Mouse (Mus musculus) myocyte (in vitro differentiated cells): ENCODE measurements around the gene Map1b. TPM values are rescaled to one million over a fixed set of nuclear protein-coding genes. Genes with fewer than 3 reads are reported as not detected.
A peak's percentile ranks its signal among the peaks of the same experiment; 100 is the strongest.

Source experiments
- H3K27me3 ChIP-seq: one replicate; pipeline ENCODE4 v1.6.1; 2011; ENCODE audit not compliant: control insufficient read depth, insufficient read depth, insufficient read length
- H3K36me3 ChIP-seq: one replicate; pipeline ENCODE4 v1.6.1; 2011; ENCODE audit not compliant: control insufficient read depth, insufficient read depth
- H3K4me2 ChIP-seq: one replicate; pipeline ENCODE4 v1.6.1; 2011; ENCODE audit warnings: low read depth, control low read depth
- H3K4me3 ChIP-seq: one replicate; pipeline ENCODE4 v1.5.1; 2011; ENCODE audit warnings: mild to moderate bottlenecking, control low read depth, moderate library complexity
- H3K79me2 ChIP-seq: one replicate; pipeline ENCODE4 v1.6.1; 2011; ENCODE audit not compliant: control insufficient read depth, insufficient read depth
- H3ac ChIP-seq: one replicate; pipeline ENCODE4 v1.6.1; 2011; ENCODE audit not compliant: control insufficient read depth, insufficient read length
- CEBPB ChIP-seq: IDR thresholded peaks from 2 replicates; pipeline ENCODE4 v1.6.1; 2011; ENCODE audit warnings: mild to moderate bottlenecking, moderate library complexity; ENCODE audit not compliant: poor library complexity, insufficient read depth, severe bottlenecking
- E2F4 ChIP-seq: IDR thresholded peaks from one replicate; pipeline ENCODE4 v1.6.1; 2011; ENCODE audit warnings: mild to moderate bottlenecking, control low read depth, moderate library complexity; ENCODE audit not compliant: insufficient read depth
- MAX ChIP-seq: IDR thresholded peaks from one replicate; pipeline ENCODE4 v1.6.1; 2011; ENCODE audit warnings: low read depth, mild to moderate bottlenecking, control low read depth
- MYOD1 ChIP-seq, 3 experiments: IDR thresholded peaks; one replicate each; pipeline ENCODE4 v1.6.1; 2011; ENCODE audit warnings: control low read depth in 2 of 3, low read depth in 2 of 3, mild to moderate bottlenecking in 2 of 3, moderate library complexity in 1 of 3; ENCODE audit not compliant: insufficient read length in 2 of 3, control insufficient read depth in 1 of 3
- MYOG ChIP-seq, 3 experiments: IDR thresholded peaks; one replicate each; pipeline ENCODE4 v1.6.1; 2011; ENCODE audit warnings: control low read depth in 2 of 3, low read depth in 2 of 3, mild to moderate bottlenecking in 2 of 3; ENCODE audit not compliant: insufficient read length in 2 of 3, control insufficient read depth in 1 of 3, insufficient read depth in 1 of 3
- POLR2A ChIP-seq: IDR thresholded peaks from one replicate; pipeline ENCODE4 v1.6.1; 2011; ENCODE audit warnings: low read depth, mild to moderate bottlenecking, control low read depth, moderate library complexity; ENCODE audit not compliant: insufficient read length
- POLR2AphosphoS2 ChIP-seq: IDR thresholded peaks from one replicate; pipeline ENCODE4 v1.6.1; 2011; ENCODE audit warnings: low read depth, control low read depth; ENCODE audit not compliant: insufficient read length
- REST ChIP-seq: IDR thresholded peaks from one replicate; pipeline ENCODE4 v1.6.1; 2011; ENCODE audit warnings: mild to moderate bottlenecking, control low read depth, moderate library complexity; ENCODE audit not compliant: insufficient read depth, insufficient read length
- SRF ChIP-seq: IDR thresholded peaks from one replicate; pipeline ENCODE4 v1.6.1; 2011; ENCODE audit warnings: low read depth; ENCODE audit not compliant: control insufficient read depth, insufficient read length
- TCF12 ChIP-seq: IDR thresholded peaks from one replicate; pipeline ENCODE4 v1.6.1; 2011; ENCODE audit warnings: mild to moderate bottlenecking, control low read depth; ENCODE audit not compliant: poor library complexity, insufficient read depth, severe bottlenecking
- TCF3 ChIP-seq: IDR thresholded peaks from one replicate; pipeline ENCODE4 v1.6.1; 2011; ENCODE audit warnings: low read depth, control low read depth; ENCODE audit not compliant: insufficient read length
- USF1 ChIP-seq: IDR thresholded peaks from one replicate; pipeline ENCODE4 v1.6.1; 2011; ENCODE audit warnings: low read depth, mild to moderate bottlenecking, control low read depth, moderate library complexity
- polyA plus RNA-seq: library from polyadenylated mRNA; unstranded; fragments of >200 nt; fragmentation: generic; extraction: Trizol; gene quantifications from one replicate; pipeline ENCODE4 v1.2.1, GENCODE M21; 2012; ENCODE audit warnings: missing spikeins

Gene Map1b
- polyA plus RNA-seq, 1 experiment: 40.6 TPM

GRCm38 (mm10) chr13:99474108-99474507, 42.2 kb downstream of the Map1b start:
- no peaks in the 10 kb centered on the region for H3K27me3 ChIP-seq
- H3K4me2 ChIP-seq: peak overlapping the region; percentile 75
- H3K36me3 ChIP-seq: peaks cover 9% of the 10 kb centered on the region
- no peak overlapping the region for H3ac ChIP-seq
- TF ChIP-seq MYOG (IDR thresholded peaks at IDR 0.05; ENCODE audit: control insufficient read depth in 1 of 3, insufficient read depth in 1 of 3, insufficient read length in 2 of 3, low read depth in 2 of 3): peak in 1 of 3 experiments; percentile 68
- no peak for TF ChIP-seq REST
- no peak for TF ChIP-seq MAX
- no peak for TF ChIP-seq E2F4
- peak in 1 of 3 experiments; percentile 55 for TF ChIP-seq MYOD1 (IDR thresholded peaks at IDR 0.05; ENCODE audit: control insufficient read depth in 1 of 3, insufficient read length in 2 of 3, low read depth in 2 of 3)
- TF ChIP-seq USF1: no peak
- no peak for TF ChIP-seq POLR2AphosphoS2
- no peak for TF ChIP-seq SRF
- peak; percentile 45; the same call in 1 of the 2 replicates for TF ChIP-seq CEBPB
- TF ChIP-seq POLR2A: no peak
- no peak for TF ChIP-seq TCF12
- TF ChIP-seq TCF3: no peak
- no peak overlapping the region for H3K4me3 ChIP-seq
- H3K79me2 ChIP-seq: peaks cover 92% of the 10 kb centered on the region

DNA sequence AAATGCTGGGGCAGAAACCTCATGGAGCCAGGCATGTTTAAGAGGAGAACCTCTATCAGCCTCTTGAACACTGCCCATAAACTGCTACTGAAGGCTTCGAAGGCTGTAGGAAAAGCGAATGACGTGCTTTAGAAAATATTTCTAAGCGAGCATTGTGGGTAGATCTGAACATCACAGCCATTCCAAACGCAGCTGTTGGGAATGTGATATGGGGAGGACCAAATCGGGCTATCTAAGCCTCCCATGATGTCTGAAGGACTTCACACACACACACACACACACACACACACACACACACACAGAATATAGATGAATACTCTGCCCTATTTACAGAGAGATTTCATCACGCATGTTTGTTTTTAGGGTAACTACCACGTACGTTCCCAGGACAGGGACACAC, 44.3 kb downstream of the Map1b start:
- TF ChIP-seq MYOG (IDR thresholded peaks at IDR 0.05; ENCODE audit: control insufficient read depth in 1 of 3, insufficient read depth in 1 of 3, insufficient read length in 2 of 3, low read depth in 2 of 3): peak; percentile 10 to 72 (median 70)
- TF ChIP-seq POLR2AphosphoS2: no peak
- TF ChIP-seq TCF12: peak; percentile 66
- no peak for TF ChIP-seq E2F4
- TF ChIP-seq TCF3: no peak
- peak; percentile 34 to 83 (median 79) for TF ChIP-seq MYOD1 (IDR thresholded peaks at IDR 0.05; ENCODE audit: control insufficient read depth in 1 of 3, insufficient read length in 2 of 3, low read depth in 2 of 3)
- TF ChIP-seq SRF: no peak
- TF ChIP-seq MAX: no peak
- no peak for TF ChIP-seq USF1
- TF ChIP-seq POLR2A: no peak
- TF ChIP-seq REST: no peak
- TF ChIP-seq CEBPB: peak; percentile 44; the same call in 1 of the 2 replicates
- Histone ChIP-seq H3K27me3 (no peaks in the 10 kb centered on the region), H3K4me2 (peak overlapping the region; percentile 75), H3K4me3 (no peak overlapping the region), H3K79me2 (peaks cover 90% of the 10 kb centered on the region), H3K36me3 (peaks cover 5% of the 10 kb centered on the region), H3ac (no peak overlapping the region)

- TF ChIP-seq E2F4 (no peak), POLR2AphosphoS2 (no peak), USF1 (no peak), MYOD1 (IDR thresholded peaks at IDR 0.05; ENCODE audit: control insufficient read depth in 1 of 3, insufficient read length in 2 of 3, low read depth in 2 of 3) (peak in 1 of 3 experiments; percentile 44), TCF12 (no peak), SRF (no peak), MYOG (IDR thresholded peaks at IDR 0.05; ENCODE audit: control insufficient read depth in 1 of 3, insufficient read depth in 1 of 3, insufficient read length in 2 of 3, low read depth in 2 of 3) (peak in 1 of 3 experiments; percentile 30), TCF3 (no peak), CEBPB (no peak)
- Histone ChIP-seq H3K79me2 (peaks cover 93% of the 10 kb centered on the region), H3ac (no peak overlapping the region), H3K27me3 (no peaks in the 10 kb centered on the region), H3K36me3 (peaks cover 3% of the 10 kb centered on the region), H3K4me2 (no peak overlapping the region), H3K4me3 (no peak overlapping the region)
Measured at GRCm38 (mm10) chr13:99470084-99470483, 46.3 kb downstream of the Map1b start.

DNA sequence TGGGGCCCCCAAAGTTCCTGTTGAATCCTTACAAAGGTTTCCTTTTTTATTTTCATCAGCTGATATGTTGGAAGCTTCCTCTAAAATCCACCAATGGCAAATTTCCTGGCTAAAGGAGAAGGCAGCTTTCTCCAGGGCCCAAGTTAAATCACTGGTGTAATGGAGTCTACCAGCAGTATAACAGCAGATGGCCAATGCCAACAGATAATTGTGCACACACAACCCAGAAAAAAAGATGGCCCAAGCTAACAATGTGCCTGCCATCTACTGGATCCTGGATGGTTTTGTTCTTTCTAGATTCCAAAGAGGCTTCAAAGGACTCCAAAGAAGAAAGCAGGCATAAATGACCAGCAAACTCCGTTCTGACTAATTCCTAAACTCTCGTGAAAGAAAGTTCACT, 48.1 kb downstream of the Map1b start:
- H3K36me3 ChIP-seq: peaks cover 3% of the 10 kb centered on the region
- TF ChIP-seq POLR2A: no peak
- no peak for TF ChIP-seq SRF
- TF ChIP-seq E2F4: no peak
- no peak for TF ChIP-seq TCF12
- no peak for TF ChIP-seq REST
- no peak for TF ChIP-seq MYOD1 (IDR thresholded peaks at IDR 0.05; ENCODE audit: control insufficient read depth in 1 of 3, insufficient read length in 2 of 3, low read depth in 2 of 3)
- TF ChIP-seq USF1: no peak
- no peak for TF ChIP-seq TCF3
- TF ChIP-seq MYOG (IDR thresholded peaks at IDR 0.05; ENCODE audit: control insufficient read depth in 1 of 3, insufficient read depth in 1 of 3, insufficient read length in 2 of 3, low read depth in 2 of 3): no peak
- no peak for TF ChIP-seq CEBPB
- TF ChIP-seq MAX: no peak
- TF ChIP-seq POLR2AphosphoS2: no peak
- peaks cover 87% of the 10 kb centered on the region for H3K79me2 ChIP-seq

More for the DNA sequence above, 48.1 kb downstream of the Map1b start:
- H3K4me3 ChIP-seq: no peak overlapping the region
- no peaks in the 10 kb centered on the region for H3K27me3 ChIP-seq
- no peak overlapping the region for H3K4me2 ChIP-seq
- H3ac ChIP-seq: no peak overlapping the region
